Mouse (Mus musculus) embryonic fibroblast, embryonic 13.5 days (primary cell): ENCODE results near the gene Prdx5. TPM values are rescaled to one million over a fixed set of nuclear protein-coding genes. Genes with fewer than 3 reads are reported as not detected.

ENCODE experiments used
- H3K27ac ChIP-seq: 2 replicates; pipeline ENCODE4 v1.5.1; 2012; ENCODE audit warnings: low read length, control low read depth, inconsistent platforms; ENCODE audit not compliant: insufficient read depth
- H3K4me1 ChIP-seq: 2 replicates; pipeline ENCODE4 v1.6.1; 2011; ENCODE audit warnings: low read length; ENCODE audit not compliant: control insufficient read depth, insufficient read depth
- H3K4me3 ChIP-seq: 2 replicates; pipeline ENCODE4 v1.5.1; 2011; ENCODE audit warnings: mild to moderate bottlenecking, control low read depth, low read length; ENCODE audit not compliant: insufficient read depth
- CTCF ChIP-seq: IDR thresholded peaks from 2 replicates; pipeline ENCODE4 v1.5.1; 2011; ENCODE audit warnings: mild to moderate bottlenecking, control low read depth, low read length, moderate library complexity, borderline replicate concordance; ENCODE audit not compliant: insufficient read depth
- POLR2A ChIP-seq: IDR thresholded peaks from 2 replicates; pipeline ENCODE4 v1.6.1; 2011; ENCODE audit warnings: low read depth, mild to moderate bottlenecking, control low read depth, low read length, moderate library complexity
- polyA plus RNA-seq: library from polyadenylated mRNA; stranded (reverse); fragments of >200 nt; gene quantifications from 2 replicates; pipeline ENCODE4 v1.2.4, GENCODE M21; 2011; ENCODE audit warnings: low read depth; ENCODE audit not compliant: missing spikeins, insufficient read length

Gene Prdx5
- polyA plus RNA-seq, 1 experiment: 161 TPM

GRCm38 (mm10) chr19:6860706-6861105 is 49.2 kb downstream of the Prdx5 start:
- Histone ChIP-seq H3K4me1 (no peaks in the 10 kb centered on the region), H3K27ac (no peak overlapping the region), H3K4me3 (no peak overlapping the region)
- TF ChIP-seq POLR2A (no peak), CTCF (no peak)

DNA sequence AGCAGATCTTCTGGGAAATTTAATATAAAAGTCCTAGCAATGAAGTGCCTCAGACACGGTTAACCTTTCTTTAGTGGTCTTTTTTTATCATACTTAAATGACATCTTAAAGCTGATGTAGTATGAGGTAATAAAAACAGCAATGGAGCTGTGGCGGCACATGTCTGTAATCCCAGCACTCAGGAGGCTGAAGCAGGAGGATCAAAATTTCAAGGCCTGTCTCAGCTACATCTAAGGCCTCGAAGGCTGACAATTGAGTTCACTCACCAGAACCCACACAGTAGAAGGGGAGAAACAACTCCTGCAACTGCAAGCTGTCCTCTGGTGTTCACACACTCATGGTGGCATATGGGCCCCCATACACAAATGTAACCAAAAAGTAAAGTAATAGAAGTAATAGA is 49.9 kb downstream of the Prdx5 start:
- TF ChIP-seq POLR2A (no peak), CTCF (no peak)
- Histone ChIP-seq H3K4me1 (0 out of 2 replicates have a peak, but pooled peaks cover 2% of the 10 kb centered on the region), H3K4me3 (no peak overlapping the region), H3K27ac (no peak overlapping the region)

DNA sequence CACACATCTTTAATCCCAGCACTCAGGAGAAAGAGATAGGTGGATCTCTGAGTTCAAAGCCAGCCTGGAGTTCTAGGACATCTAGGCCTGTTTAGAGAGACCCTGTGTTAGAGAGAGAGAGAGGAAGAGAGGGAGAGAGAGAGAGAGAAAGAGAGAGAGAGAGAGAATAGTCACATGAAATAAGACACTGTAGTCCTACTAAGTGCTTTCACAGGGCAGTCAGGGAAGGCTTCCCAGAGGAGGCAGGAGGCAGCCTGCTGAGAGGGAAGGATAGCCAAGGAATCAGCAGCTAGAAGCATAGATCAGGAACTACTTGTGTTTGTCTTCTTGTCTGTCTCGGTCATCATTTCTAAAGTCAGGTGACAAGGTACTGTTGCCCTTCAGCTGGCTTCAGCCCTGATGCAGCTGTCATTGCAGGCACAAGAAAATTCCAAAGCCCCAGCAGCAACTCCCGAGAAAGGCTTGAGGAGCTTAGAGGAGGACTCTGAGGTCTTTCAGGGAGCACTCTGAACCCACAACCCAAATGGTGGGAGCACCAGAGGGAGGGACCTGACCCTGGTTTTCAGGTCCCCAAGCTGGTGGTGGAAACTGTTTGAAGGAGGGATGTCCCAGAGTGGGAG is 50.8 kb downstream of the Prdx5 start:
- Histone ChIP-seq H3K27ac (no peak overlapping the region), H3K4me1 (0 out of 2 replicates have a peak, but pooled peaks cover 2% of the 10 kb centered on the region), H3K4me3 (no peak overlapping the region)
- no peak for TF ChIP-seq CTCF
- no peak for TF ChIP-seq POLR2A

- TF ChIP-seq CTCF (no peak), POLR2A (no peak)
- no peak within 1 kb of the TSS for H3K4me3 ChIP-seq
- 0 out of 2 replicates have a peak, but pooled peaks cover 2% of the 10 kb centered on the region for H3K4me1 ChIP-seq
- no peak within 1 kb of the TSS for H3K27ac ChIP-seq
Observed at GRCm38 (mm10) chr19:6858031-6858430, 51.9 kb downstream of the Prdx5 start, which contains the start of gene Ccdc88b. Gene Ccdc88b (minus strand): TSS chr19:6858211.

- TF ChIP-seq POLR2A (no peak), CTCF (no peak)
- Histone ChIP-seq H3K4me1 (0 out of 2 replicates have a peak, but pooled peaks cover 2% of the 10 kb centered on the region), H3K4me3 (no peak overlapping the region)
Observed at GRCm38 (mm10) chr19:6857391-6858005, 52.4 kb downstream of the Prdx5 start.

DNA sequence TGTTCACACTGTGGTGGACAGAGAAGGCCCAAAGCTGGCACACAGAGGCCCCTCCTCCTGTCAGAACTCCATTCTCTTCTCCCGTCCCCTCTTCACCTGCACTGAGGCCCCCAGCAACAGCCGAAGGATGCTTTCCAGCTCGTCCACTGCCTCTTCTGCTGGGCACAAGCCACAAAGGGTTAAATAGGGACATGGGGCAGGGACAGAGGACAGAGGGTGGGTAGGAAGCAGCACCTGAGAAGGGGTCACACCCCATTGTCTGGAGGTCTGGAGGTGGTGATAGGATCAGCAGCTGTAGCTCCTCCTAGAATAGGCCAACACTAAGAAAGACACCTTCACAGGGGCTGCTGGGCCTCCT is 52.9 kb downstream of the Prdx5 start:
- Histone ChIP-seq H3K27ac (no peak overlapping the region), H3K4me3 (no peak overlapping the region), H3K4me1 (0 out of 2 replicates have a peak, but pooled peaks cover 2% of the 10 kb centered on the region)
- TF ChIP-seq CTCF (no peak), POLR2A (no peak)

More at GRCm38 (mm10) chr19:6857391-6858005, 52.4 kb downstream of the Prdx5 start:
- no peak overlapping the region for H3K27ac ChIP-seq

Other genes starting within 250 kb of the Prdx5 start
- 32.6 and 36.8 TPM in 2 replicates for gene Rps6ka4, start 69.5 kb downstream of the Prdx5 start, polyA plus RNA-seq
- 0.18 TPM in 1 of 2 replicates, not detected in the other for gene Ccdc88b, start 51.9 kb downstream of the Prdx5 start, polyA plus RNA-seq
- gene Trmt112, start 408 bp downstream of the Prdx5 start, polyA plus RNA-seq: 61.4 and 74.9 TPM in 2 replicates
- 18.6 and 19.7 TPM in 2 replicates for gene Esrra, start 11.7 kb upstream of the Prdx5 start, polyA plus RNA-seq
- 0.57 TPM in 1 of 2 replicates, not detected in the other for gene Catsperz, start 15.3 kb upstream of the Prdx5 start, polyA plus RNA-seq
- not detected in 2 replicates for gene Kcnk4, start 24.4 kb upstream of the Prdx5 start, polyA plus RNA-seq
- 31.0 and 40.3 TPM in 2 replicates for gene Bad, start 31.8 kb upstream of the Prdx5 start, polyA plus RNA-seq
- 26.5 and 26.7 TPM in 2 replicates for gene Gpr137, start 32.4 kb upstream of the Prdx5 start, polyA plus RNA-seq
- gene Ppp1r14b, start 64.9 kb upstream of the Prdx5 start, polyA plus RNA-seq: 161 and 202 TPM in 2 replicates
- gene Plcb3, start 66.4 kb upstream of the Prdx5 start, polyA plus RNA-seq: 56.2 and 69.3 TPM in 2 replicates
- 35.9 and 37.0 TPM in 2 replicates for gene Fkbp2, start 70.4 kb upstream of the Prdx5 start, polyA plus RNA-seq
- 24.5 and 29.6 TPM in 2 replicates for gene Vegfb, start 77.5 kb upstream of the Prdx5 start, polyA plus RNA-seq
- 15.0 and 22.2 TPM in 2 replicates for gene Dnajc4, start 82.5 kb upstream of the Prdx5 start, polyA plus RNA-seq
- gene Nudt22, start 86.0 kb upstream of the Prdx5 start, polyA plus RNA-seq: 11.4 and 16.9 TPM in 2 replicates
- gene Trpt1, start 86.0 kb upstream of the Prdx5 start, polyA plus RNA-seq: 4.4 and 5.1 TPM in 2 replicates
- 0.35 and 1.3 TPM in 2 replicates for gene Fermt3, start 109.4 kb upstream of the Prdx5 start, polyA plus RNA-seq
- 192 and 195 TPM in 2 replicates for gene Stip1, start 129.9 kb upstream of the Prdx5 start, polyA plus RNA-seq
- gene Macrod1, start 146.7 kb upstream of the Prdx5 start, polyA plus RNA-seq: 3.6 and 5.2 TPM in 2 replicates
- 5.3 and 6.4 TPM in 2 replicates for gene Flrt1, start 195.6 kb upstream of the Prdx5 start, polyA plus RNA-seq